Mouse (Mus musculus): ENCODE data around the gene Itih5.

The Itih5 gene

GRCm38 (mm10) chr2:10260109-10260508, 106.7 kb downstream of the Itih5 start:
- DNase-seq (ENCODE audit: low spot score in 2 of 2) = no peak

- no peak for DNase-seq (ENCODE audit: low spot score in 2 of 2)
These were observed 108.0 kb downstream of the Itih5 start for GRCm38 (mm10) chr2:10261337-10261736.

GRCm38 (mm10) chr2:10262722-10263121, 109.4 kb downstream of the Itih5 start:
- DNase-seq (ENCODE audit: low spot score in 2 of 2) = no peak

DNA sequence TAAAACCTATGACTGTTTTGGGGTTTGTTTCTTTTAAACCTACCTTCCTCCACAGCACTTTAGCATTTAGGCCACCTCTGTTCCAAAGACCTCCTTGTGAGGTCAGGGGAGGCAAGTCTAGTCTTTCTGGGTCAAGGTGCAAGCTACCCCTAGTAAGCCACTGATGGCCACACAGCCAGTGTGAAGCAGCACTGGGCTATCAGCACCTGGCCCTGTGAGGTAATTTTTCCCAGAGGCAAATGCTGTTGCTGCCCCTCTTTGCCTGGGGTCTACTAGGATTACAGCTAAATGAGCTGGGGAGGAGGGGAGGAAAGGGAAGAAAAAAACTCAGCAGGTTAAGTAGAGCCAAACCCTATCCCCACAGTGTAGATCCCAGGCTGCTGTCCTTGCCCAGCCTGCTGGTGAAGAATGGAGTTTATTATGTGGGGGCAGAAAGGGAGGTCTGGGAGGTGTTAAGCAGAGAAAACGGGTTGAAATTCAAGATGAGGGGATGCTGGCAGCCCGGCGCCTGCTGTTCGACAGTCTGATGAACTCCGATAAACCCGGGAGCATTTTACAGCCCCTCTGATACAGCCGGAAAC, 110.6 kb downstream of the Itih5 start:
- DNase-seq (ENCODE audit: low spot score in 2 of 2) = no peak

GRCm38 (mm10) chr2:10265881-10266280, 112.5 kb downstream of the Itih5 start:
- DNase-seq (ENCODE audit: low spot score in 2 of 2) = no peak

GRCm38 (mm10) chr2:10272604-10273115, 119.3 kb downstream of the Itih5 start:
- DNase-seq (ENCODE audit: low spot score in 2 of 2) = no peak

DNA sequence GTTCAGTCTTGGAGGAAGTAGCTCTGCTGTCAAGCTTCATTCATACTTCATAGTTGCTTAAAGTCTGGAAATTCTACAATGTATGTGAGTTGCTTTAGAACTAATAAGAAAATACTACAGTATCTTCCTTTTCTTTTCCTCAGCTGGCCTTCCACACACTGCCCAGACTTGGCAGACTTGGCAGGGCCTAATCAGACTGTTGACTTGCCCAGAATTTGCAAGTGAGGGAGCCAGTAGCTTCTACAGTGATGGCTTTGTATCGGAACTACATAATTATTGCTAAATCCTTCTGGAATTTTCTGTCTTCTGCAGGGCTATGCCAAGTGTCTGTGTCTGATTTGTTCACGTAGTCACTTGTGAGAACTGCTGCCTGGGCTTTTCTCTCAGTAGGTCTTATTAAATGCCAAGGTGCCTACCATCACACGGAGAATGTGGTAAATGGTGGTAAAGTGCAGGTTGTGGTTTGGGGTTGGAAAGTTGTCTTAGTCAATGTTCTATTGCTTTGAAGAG, 120.2 kb downstream of the Itih5 start:
- DNase-seq (ENCODE audit: low spot score in 2 of 2) = no peak

GRCm38 (mm10) chr2:10276194-10276593, 122.8 kb downstream of the Itih5 start:
- peak in 1 of 2 experiments; percentile 19 for DNase-seq (ENCODE audit: low spot score in 2 of 2)

- no peak for DNase-seq (ENCODE audit: low spot score in 2 of 2)
These were observed 130.3 kb downstream of the Itih5 start for GRCm38 (mm10) chr2:10283686-10284085.

DNA sequence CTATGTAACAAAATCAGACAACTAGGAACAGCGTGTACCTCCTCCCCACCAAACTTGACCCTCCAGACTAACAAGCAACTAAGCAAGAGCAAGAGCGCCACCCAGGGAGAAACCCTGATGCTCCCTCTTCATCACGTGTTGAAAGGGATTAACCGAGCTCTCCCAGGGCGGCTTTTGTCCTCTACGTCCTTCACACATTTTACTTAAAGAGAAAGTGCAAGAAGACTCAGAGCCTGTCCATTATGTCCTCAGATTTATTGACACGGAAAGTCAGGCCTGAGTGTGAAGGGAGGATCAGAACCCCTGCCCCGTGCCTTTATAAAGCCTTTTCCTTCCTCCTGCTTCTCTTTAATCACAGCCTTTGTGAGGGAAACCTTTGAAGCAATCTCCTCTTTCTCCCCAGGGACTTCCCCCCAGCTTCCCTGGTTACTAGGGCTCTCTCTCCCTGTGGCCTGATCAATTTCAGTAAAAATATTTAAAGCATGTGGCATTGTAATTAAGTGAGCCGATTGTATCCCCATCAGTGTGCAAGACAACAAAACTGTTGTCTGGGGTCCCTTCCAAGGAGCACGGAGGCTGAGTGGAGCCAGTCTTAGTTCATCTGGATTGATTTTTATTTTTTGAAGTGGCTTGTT, 131.4 kb downstream of the Itih5 start:
- no peak for DNase-seq (ENCODE audit: low spot score in 2 of 2)

GRCm38 (mm10) chr2:10285975-10286374, 132.6 kb downstream of the Itih5 start:
- DNase-seq (ENCODE audit: low spot score in 2 of 2) = no peak

DNA sequence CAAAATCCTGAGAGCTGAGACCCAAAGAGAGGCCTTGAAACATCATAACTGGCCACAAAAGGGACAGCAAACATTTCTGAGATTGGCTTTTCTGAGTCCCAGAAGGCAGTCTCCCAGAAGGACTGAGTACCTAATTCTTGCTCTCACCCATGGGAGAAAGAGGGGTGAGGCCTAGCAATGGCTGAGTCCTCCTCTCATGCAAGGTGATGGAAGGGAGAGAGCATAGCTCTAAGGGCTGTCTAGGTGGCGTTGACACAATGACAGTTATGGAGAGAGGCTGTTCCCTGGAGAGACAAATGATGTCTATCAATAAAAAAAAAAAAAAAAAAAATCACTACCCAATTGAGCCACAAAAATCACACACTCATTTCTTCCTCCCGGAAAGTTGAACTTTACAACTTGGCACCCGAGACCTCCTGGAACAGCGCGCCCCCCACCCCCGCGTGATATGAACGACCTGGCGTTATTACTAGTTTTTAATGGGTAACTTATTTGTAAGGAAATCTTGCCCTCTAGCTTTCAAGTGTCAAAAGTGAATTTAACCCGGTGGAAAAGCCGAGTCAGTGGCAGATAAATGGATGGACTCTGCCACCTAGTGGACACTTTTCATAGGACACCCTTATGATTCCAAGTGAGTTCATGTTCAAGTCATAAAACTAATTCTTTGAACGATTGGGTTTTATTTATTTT, 134.9 kb downstream of the Itih5 start:
- peak in 1 of 2 experiments; percentile 69 for DNase-seq (ENCODE audit: low spot score in 2 of 2)

GRCm38 (mm10) chr2:10288881-10289280, 135.5 kb downstream of the Itih5 start:
- DNase-seq (ENCODE audit: low spot score in 2 of 2) = no peak

- no peak for DNase-seq (ENCODE audit: low spot score in 2 of 2)
These were observed 136.7 kb downstream of the Itih5 start for GRCm38 (mm10) chr2:10290115-10290514.

GRCm38 (mm10) chr2:10293556-10294206, 140.3 kb downstream of the Itih5 start:
- no peak for DNase-seq (ENCODE audit: low spot score in 2 of 2)

DNA sequence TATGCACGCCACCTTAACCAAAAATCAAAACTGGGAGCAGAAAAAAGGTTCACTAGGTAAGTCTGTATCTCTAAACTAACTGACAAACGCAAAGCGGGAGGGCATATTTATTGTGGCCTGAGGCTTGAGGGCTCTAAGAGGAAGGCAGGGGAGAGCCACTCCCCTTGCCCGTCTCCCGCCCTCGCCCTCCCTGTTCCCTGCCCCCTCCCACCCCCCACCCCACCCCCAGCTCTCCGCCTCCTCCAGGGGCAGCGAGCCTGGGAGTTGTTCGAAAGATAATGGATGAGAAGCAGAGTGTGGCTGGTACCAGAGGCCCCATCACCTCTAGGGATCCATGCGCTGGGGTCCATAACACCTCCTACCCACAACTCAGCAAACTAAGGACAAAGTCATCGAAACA, 142.5 kb downstream of the Itih5 start:
- DNase-seq (ENCODE audit: low spot score in 2 of 2) = no peak

DNA sequence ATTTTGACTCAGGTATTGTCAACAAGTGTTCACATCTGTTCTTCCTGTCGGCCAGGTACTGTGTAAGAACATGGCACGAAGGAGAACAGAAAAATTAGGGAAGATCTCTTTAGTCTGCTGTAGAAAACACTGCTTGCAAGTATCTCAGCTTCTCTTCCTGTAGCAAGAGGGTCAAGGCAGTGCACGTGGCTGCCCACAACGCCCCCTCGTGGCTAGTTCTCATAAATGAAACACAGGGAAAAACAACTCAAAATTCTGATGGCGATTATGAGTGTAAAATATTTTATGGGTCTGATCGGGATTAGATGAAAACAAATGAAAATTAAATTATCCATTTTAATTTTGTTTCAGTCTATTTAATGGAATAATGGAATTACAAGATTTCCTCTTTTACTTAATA, 146.9 kb downstream of the Itih5 start:
- DNase-seq (ENCODE audit: low spot score in 2 of 2) = no peak

GRCm38 (mm10) chr2:10300771-10301170, 147.4 kb downstream of the Itih5 start:
- DNase-seq (ENCODE audit: low spot score in 2 of 2) = no peak

DNA sequence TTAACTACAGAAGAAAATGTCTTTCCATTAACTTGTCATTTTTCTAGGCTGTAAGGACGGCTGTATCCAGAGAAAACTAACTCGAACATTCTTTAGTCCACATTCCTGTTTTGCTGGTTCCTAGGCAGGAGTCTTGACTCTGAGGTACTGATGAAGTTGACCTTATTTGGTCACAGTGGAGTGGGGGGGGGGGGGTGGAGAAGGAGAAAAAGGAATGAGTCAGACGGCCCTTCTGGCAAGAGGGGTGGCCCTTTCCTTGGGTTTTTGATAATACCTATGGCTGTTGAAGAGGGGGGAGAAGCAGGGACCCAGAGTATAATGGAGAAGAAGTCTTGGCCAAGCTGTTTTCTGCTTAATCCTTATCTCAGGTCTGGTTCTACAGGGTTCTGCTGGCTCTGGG, 148.0 kb downstream of the Itih5 start:
- DNase-seq (ENCODE audit: low spot score in 2 of 2) = no peak

- DNase-seq (ENCODE audit: low spot score in 2 of 2) = no peak
These were observed 148.6 kb downstream of the Itih5 start for GRCm38 (mm10) chr2:10301997-10302396.

DNA sequence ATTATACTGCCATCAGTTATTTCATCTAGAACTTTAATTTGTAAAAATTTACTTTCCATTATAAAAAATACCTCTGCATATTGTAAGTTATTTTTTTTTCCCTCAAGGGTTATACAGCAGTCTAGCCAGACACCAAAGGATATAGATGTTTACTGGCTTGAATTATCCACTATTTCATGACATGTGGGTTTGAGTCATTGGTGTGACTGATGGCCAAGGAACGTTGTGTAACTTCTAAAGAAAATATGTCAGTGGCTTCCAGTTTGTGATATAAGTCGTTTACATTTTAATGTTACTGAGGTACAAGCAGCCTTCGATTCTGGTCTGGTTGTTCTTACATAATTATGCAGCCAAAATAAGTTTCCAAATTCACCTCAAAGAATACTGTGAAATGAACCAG, 151.5 kb downstream of the Itih5 start:
- no peak for DNase-seq (ENCODE audit: low spot score in 2 of 2)
